Comparison of ENCODE assay signal across 13 mouse cellular contexts in the genomic region with DNA sequence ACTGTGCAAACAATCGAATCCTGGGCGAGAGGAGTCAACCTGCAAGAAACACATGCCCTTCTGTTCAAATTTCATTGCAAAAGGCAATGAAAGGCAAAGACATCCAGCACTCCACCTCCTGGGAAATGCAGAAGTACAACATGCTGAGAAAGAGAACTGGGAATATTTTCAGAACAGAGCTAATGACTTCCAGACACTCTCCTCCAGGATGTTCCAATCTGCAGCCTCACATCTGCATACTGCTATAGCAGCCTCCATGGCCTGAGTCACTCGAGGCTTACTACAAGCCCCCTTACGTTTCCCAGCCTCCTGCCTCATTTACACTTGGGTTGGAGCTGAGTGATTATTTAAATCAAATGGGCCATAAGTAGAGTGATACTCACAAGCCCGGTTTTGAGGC. TPM values are rescaled to one million over a fixed set of nuclear protein-coding genes. Genes with fewer than 3 reads are reported as not detected.
DNase-seq lines count a peak whose midpoint lies in the region; ATAC-seq lines count a peak whose summit lies in the region.
"Had no signal": no experiment of that assay in that cellular context is flagged by ENCODE, and none has a peak within 500 bp of the region (broad histone marks: within the 10 kb centered on the region; RNA-seq: fewer than 3 reads in every experiment).

No protein-coding gene starts in this region.

- no peak overlapping the region for H3K4me2 ChIP-seq in midbrain, embryonic 14.5 days (ENCODE audit: low read length)
- no peak overlapping the region for H3K4me2 ChIP-seq in embryonic facial prominence, embryonic 11.5 days (ENCODE audit: low read depth, low read length)
- peak overlapping the region; percentile 41 for H3K4me2 ChIP-seq in heart, embryonic 13.5 days
- H3K4me2 ChIP-seq: liver, embryonic 11.5 days had no signal

- no peaks in the 10 kb centered on the region for H3K9me3 ChIP-seq in midbrain, embryonic 10.5 days (replicated peaks)
- no peaks in the 10 kb centered on the region for H3K9me3 ChIP-seq in midbrain, embryonic 14.5 days (ENCODE audit: control insufficient read depth, low read length)
- no peaks in the 10 kb centered on the region for H3K9me3 ChIP-seq in embryonic facial prominence, embryonic 11.5 days (replicated peaks; ENCODE audit: control insufficient read depth, low read length)
- H3K9me3 ChIP-seq in heart, embryonic 13.5 days = no peaks in the 10 kb centered on the region

- DNase-seq in midbrain, embryonic 10.5 days (ENCODE audit: low spot score) = peak; percentile 22
- DNase-seq in midbrain, embryonic 14.5 days = no peak
- DNase-seq in embryonic facial prominence, embryonic 11.5 days (ENCODE audit: low spot score) = peak; percentile 80
- peak; percentile 67 for DNase-seq in skeletal muscle tissue, adult 2 months (ENCODE audit: low read depth, low spot score)
- DNase-seq in adrenal gland, adult 18-20 months (ENCODE audit: low spot score in 2 of 2) = no peak
- DNase-seq in frontal cortex, postnatal 36 days (ENCODE audit: low spot score in 2 of 2) = no peak
- no peak for DNase-seq in right cerebral cortex, postnatal 10 days (ENCODE audit: low spot score in 2 of 2)
- DNase-seq: lung, postnatal 4 days had no signal

- WGBS in midbrain, embryonic 10.5 days = 70% methylated on average over 5 of the region's 5 CpGs
- WGBS in midbrain, embryonic 14.5 days = 62% methylated on average over 5 of the region's 5 CpGs
- WGBS in embryonic facial prominence, embryonic 11.5 days = 23% methylated on average over 5 of the region's 5 CpGs
- 40% methylated on average over 5 of the region's 5 CpGs for WGBS in heart, embryonic 13.5 days

- H3K27ac ChIP-seq in midbrain, embryonic 10.5 days (replicated peaks) = no peak overlapping the region
- H3K27ac ChIP-seq in midbrain, embryonic 14.5 days (replicated peaks; ENCODE audit: low read depth, low read length) = no peak overlapping the region
- no peak overlapping the region for H3K27ac ChIP-seq in embryonic facial prominence, embryonic 11.5 days (replicated peaks; ENCODE audit: low read depth, low read length)
- peak overlapping the region; percentile 58 for H3K27ac ChIP-seq in heart, embryonic 13.5 days (replicated peaks)

- no peak overlapping the region for H3K9ac ChIP-seq in midbrain, embryonic 14.5 days (replicated peaks; ENCODE audit: low read length)
- no peak overlapping the region for H3K9ac ChIP-seq in embryonic facial prominence, embryonic 11.5 days (replicated peaks; ENCODE audit: low read length)
- no peak overlapping the region for H3K9ac ChIP-seq in heart, embryonic 13.5 days

- no peaks in the 10 kb centered on the region for H3K27me3 ChIP-seq in midbrain, embryonic 10.5 days (ENCODE audit: low read depth, poor library complexity, severe bottlenecking)
- no peaks in the 10 kb centered on the region for H3K27me3 ChIP-seq in midbrain, embryonic 14.5 days (ENCODE audit: control insufficient read depth, insufficient read depth, low read length)
- no peaks in the 10 kb centered on the region for H3K27me3 ChIP-seq in embryonic facial prominence, embryonic 11.5 days (ENCODE audit: control insufficient read depth, insufficient read depth, low read length)
- no peaks in the 10 kb centered on the region for H3K27me3 ChIP-seq in heart, embryonic 13.5 days (replicated peaks)

- H3K4me1 ChIP-seq in midbrain, embryonic 10.5 days = no peaks in the 10 kb centered on the region
- H3K4me1 ChIP-seq in midbrain, embryonic 14.5 days (ENCODE audit: control insufficient read depth, insufficient read depth, low read length) = no peaks in the 10 kb centered on the region
- H3K4me1 ChIP-seq in embryonic facial prominence, embryonic 11.5 days (ENCODE audit: control insufficient read depth, insufficient read depth, low read length) = no peaks in the 10 kb centered on the region
- H3K4me1 ChIP-seq in heart, embryonic 13.5 days = peaks cover 20% of the 10 kb centered on the region

- no peaks in the 10 kb centered on the region for H3K36me3 ChIP-seq in midbrain, embryonic 10.5 days
- no peaks in the 10 kb centered on the region for H3K36me3 ChIP-seq in midbrain, embryonic 14.5 days (ENCODE audit: control insufficient read depth, insufficient read depth, low read length)
- no peaks in the 10 kb centered on the region for H3K36me3 ChIP-seq in embryonic facial prominence, embryonic 11.5 days (replicated peaks; ENCODE audit: control insufficient read depth, insufficient read depth, low read depth, low read length)
- H3K36me3 ChIP-seq in heart, embryonic 13.5 days = no peaks in the 10 kb centered on the region

- no peak for ATAC-seq in midbrain, embryonic 14.5 days (ENCODE audit: low FRiP score, low TSS enrichment)
- ATAC-seq in embryonic facial prominence, embryonic 11.5 days (replicated peaks; ENCODE audit: insufficient number of reproducible peaks, low FRiP score, low TSS enrichment, low read depth) = peak; percentile 90
- ATAC-seq in heart, embryonic 13.5 days (ENCODE audit: extremely low read depth, insufficient number of reproducible peaks, low FRiP score, low TSS enrichment) = no peak
- ATAC-seq: activated CD4-positive, CD25-positive, alpha-beta regulatory T cell, adult 4 months; forebrain, embryonic 16.5 days; inflammation-experienced regulatory T-cells, adult 6 months had no signal

- H3K4me3 ChIP-seq in midbrain, embryonic 10.5 days = no peak overlapping the region
- no peak overlapping the region for H3K4me3 ChIP-seq in midbrain, embryonic 14.5 days (replicated peaks; ENCODE audit: low read depth, low read length)
- no peak overlapping the region for H3K4me3 ChIP-seq in embryonic facial prominence, embryonic 11.5 days (ENCODE audit: low read depth, low read length)
- H3K4me3 ChIP-seq in heart, embryonic 13.5 days = no peak overlapping the region

RNA-seq across cellular contexts. Expression of a gene that starts 58.9 kb away (rescaled TPM):
- 6.5 and 7.5 TPM in 2 replicates for polyA plus RNA-seq in midbrain, embryonic 10.5 days (2016; fragmentation: Nextera tagmentation; extraction: Ambion mirVana)
- 9.3 and 11.8 TPM in 2 replicates for polyA plus RNA-seq in midbrain, embryonic 14.5 days (2014; fragmentation: Nextera tagmentation; extraction: Ambion mirVana)
- polyA plus RNA-seq in embryonic facial prominence, embryonic 11.5 days (2014; fragmentation: Nextera tagmentation; extraction: Ambion mirVana) = 10.1 and 15.3 TPM in 2 replicates
- polyA plus RNA-seq in heart, embryonic 13.5 days (2015; fragmentation: Nextera tagmentation; extraction: Ambion mirVana) = 8.0 and 8.5 TPM in 2 replicates
- 10 to 100 TPM in 1 of 2 experiments, 1 to 10 TPM in 1; 8.3 to 11.6 TPM for total RNA-seq in adrenal gland, adult 18-20 months (2021)

Comparison
In these comparisons a context has a peak if more than half of its experiments do, and no peak if none do; other contexts are left out.
1. DNase-seq: peak in midbrain, embryonic 10.5 days (single experiment), embryonic facial prominence, embryonic 11.5 days (single experiment) and skeletal muscle tissue, adult 2 months (single experiment); none in midbrain, embryonic 14.5 days (single experiment), adrenal gland, adult 18-20 months (0 of 2), frontal cortex, postnatal 36 days (0 of 2) and right cerebral cortex, postnatal 10 days (0 of 2).